Mouse (Mus musculus): ENCODE measurements around the gene Crybg1.
A peak's percentile ranks its signal among the peaks of the same experiment; 100 is the strongest.

Crybg1 gene

GRCm38 (mm10) chr10:44080351-44080750 is 68.3 kb downstream of the Crybg1 start:
- DNase-seq: no peak

- DNase-seq: no peak
These were observed 69.7 kb downstream of the Crybg1 start for GRCm38 (mm10) chr10:44078799-44079521.

- DNase-seq: peak; percentile 75
These were observed 77.6 kb downstream of the Crybg1 start for GRCm38 (mm10) chr10:44071095-44071494.

- peak; percentile 24 for DNase-seq
These were observed 79.5 kb downstream of the Crybg1 start for GRCm38 (mm10) chr10:44069131-44069530.

- no peak for DNase-seq
These were observed 82.7 kb downstream of the Crybg1 start for GRCm38 (mm10) chr10:44065848-44066360.

GRCm38 (mm10) chr10:44062981-44063380 is 85.7 kb downstream of the Crybg1 start:
- DNase-seq: no peak

- DNase-seq: no peak
These were observed 97.7 kb downstream of the Crybg1 start for GRCm38 (mm10) chr10:44050913-44051312.

GRCm38 (mm10) chr10:44044727-44045126 is 103.9 kb downstream of the Crybg1 start:
- DNase-seq: peak; percentile 10

GRCm38 (mm10) chr10:44043630-44044029 is 105.0 kb downstream of the Crybg1 start:
- DNase-seq: no peak

- DNase-seq: no peak
These were observed 109.5 kb downstream of the Crybg1 start for GRCm38 (mm10) chr10:44039185-44039584.

- peak; percentile 69 for DNase-seq
These were observed 110.6 kb downstream of the Crybg1 start for GRCm38 (mm10) chr10:44037918-44038544.

GRCm38 (mm10) chr10:44029566-44029965 is 119.1 kb downstream of the Crybg1 start:
- no peak for DNase-seq

- DNase-seq: no peak
These were observed 121.4 kb downstream of the Crybg1 start for GRCm38 (mm10) chr10:44027226-44027625.

GRCm38 (mm10) chr10:44026105-44026504 is 122.5 kb downstream of the Crybg1 start:
- no peak for DNase-seq

GRCm38 (mm10) chr10:44024705-44025104 is 123.9 kb downstream of the Crybg1 start:
- DNase-seq: no peak

- no peak for DNase-seq
These were observed 128.5 kb downstream of the Crybg1 start for GRCm38 (mm10) chr10:44020141-44020540.

GRCm38 (mm10) chr10:44018562-44018961 is 130.1 kb downstream of the Crybg1 start:
- DNase-seq: no peak

GRCm38 (mm10) chr10:44015631-44016030 is 133.0 kb downstream of the Crybg1 start:
- no peak for DNase-seq

- DNase-seq: no peak
These were observed 134.8 kb downstream of the Crybg1 start for GRCm38 (mm10) chr10:44013885-44014284.

GRCm38 (mm10) chr10:44011408-44011807 is 137.2 kb downstream of the Crybg1 start:
- DNase-seq: no peak

- no peak for DNase-seq
These were observed 139.8 kb downstream of the Crybg1 start for GRCm38 (mm10) chr10:44008808-44009207.

- DNase-seq: no peak
These were observed 141.8 kb downstream of the Crybg1 start for GRCm38 (mm10) chr10:44006815-44007214.

- peak; percentile 48 for DNase-seq
These were observed 142.7 kb downstream of the Crybg1 start for GRCm38 (mm10) chr10:44005677-44006641.
